Mouse (Mus musculus) embryo, embryonic 10.5 days (tissue): ENCODE results near the gene Nrg4.
A peak's percentile ranks its signal among the peaks of the same experiment; 100 is the strongest.
"Not testable (repeated sequence)": the region's sequence is repeated elsewhere in the genome, so short reads cannot be mapped to it uniquely, and the experiment has no call there.

ENCODE experiments used
- DNase-seq: peaks from one replicate; pipeline ENCODE4 v3.0.0-alpha.2; 2015; ENCODE audit warnings: low spot score

Gene Nrg4

DNA sequence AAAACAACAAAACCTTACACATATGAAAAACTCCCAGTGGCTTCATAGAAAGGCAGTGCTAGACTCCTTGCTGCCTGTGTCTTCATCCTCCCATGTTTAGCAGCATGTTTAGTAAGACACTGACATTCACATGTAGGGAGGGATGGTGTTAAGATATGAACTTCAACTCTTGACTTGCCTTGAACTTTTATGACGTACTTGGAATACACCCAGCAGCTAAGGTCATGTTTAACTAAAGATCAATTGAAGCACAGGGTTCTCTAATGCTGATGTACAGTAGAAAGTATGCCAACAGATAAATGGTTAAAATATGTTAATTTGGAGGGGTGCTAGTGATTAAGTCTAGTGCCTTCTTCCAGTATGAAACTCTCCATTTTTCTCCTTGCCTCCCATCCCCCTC, 4.0 kb downstream of the Nrg4 start:
- DNase-seq, result no peak

GRCm38 (mm10) chr9:55313619-55314261, 12.9 kb downstream of the Nrg4 start:
- no peak for DNase-seq

DNA sequence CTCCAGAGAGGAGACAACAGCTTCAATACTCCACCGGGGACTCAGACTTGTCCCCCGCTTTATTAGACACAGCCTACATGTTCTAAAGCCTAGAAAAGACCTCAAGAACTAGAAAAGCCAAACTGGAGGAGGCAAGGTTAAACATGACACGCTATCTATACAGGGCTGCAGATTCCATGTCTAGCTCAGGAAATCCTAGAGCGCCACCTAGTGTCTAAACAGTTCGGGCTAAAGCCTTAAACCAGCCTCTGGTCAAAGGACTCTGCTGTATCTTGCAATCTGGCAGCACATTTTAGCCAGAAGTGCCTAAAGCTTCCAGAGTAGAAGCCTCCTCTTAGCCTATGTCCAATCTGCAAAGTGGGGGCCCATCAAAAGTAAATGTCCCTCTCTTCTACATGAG, 15.1 kb downstream of the Nrg4 start:
- peak; percentile 93 for DNase-seq

GRCm38 (mm10) chr9:55308455-55308854, 18.2 kb downstream of the Nrg4 start:
- DNase-seq, result no peak

DNA sequence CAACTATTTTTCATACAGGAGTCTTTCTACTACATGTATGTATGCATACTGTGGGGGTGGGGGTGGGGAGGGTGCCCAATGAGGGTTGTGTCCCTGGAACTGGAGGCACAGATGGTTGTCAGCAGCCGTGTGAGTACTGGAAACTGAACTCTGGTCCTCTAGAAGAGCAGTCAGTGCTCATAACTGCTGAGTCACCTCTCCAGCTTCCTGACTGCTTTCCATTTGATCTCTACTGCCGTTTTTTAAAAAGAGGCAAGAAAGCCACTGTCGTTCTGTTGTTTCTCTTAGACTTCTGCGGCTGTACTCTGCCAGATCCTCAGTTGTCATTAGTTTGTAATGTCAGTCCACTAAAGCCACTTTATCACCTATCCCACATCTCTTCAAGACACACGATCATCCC, 19.1 kb downstream of the Nrg4 start:
- no peak for DNase-seq

- no peak for DNase-seq
Observed at GRCm38 (mm10) chr9:55307066-55307465, 19.6 kb downstream of the Nrg4 start.

- no peak for DNase-seq
Observed at GRCm38 (mm10) chr9:55296221-55296620, 30.4 kb downstream of the Nrg4 start.

- DNase-seq, result no peak
Observed at GRCm38 (mm10) chr9:55291966-55292365, 34.7 kb downstream of the Nrg4 start.

- no peak for DNase-seq
Observed at GRCm38 (mm10) chr9:55289475-55290198, 37.0 kb downstream of the Nrg4 start.

- no peak for DNase-seq
Observed at GRCm38 (mm10) chr9:55285197-55285596, 41.4 kb downstream of the Nrg4 start.

DNA sequence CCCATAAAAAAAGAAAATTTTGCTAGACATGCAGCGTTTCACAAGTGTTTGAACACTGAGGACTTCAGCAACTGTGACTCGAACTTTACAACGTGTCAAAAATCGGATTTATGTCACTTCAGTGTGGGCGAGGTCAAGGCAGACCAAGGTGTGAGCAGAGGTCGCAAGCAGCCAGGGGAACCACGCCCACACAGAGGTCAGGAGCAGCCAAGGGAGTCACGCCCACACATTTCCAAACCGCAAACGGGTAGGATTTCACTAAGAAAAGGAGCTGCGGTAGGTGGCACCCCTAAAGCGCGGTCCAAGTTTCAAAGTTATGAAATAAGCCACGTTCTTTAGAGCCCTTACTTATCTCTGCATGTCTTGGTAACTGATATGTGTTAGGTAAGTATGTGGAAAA, 43.1 kb downstream of the Nrg4 start:
- peak; percentile 65 for DNase-seq

DNA sequence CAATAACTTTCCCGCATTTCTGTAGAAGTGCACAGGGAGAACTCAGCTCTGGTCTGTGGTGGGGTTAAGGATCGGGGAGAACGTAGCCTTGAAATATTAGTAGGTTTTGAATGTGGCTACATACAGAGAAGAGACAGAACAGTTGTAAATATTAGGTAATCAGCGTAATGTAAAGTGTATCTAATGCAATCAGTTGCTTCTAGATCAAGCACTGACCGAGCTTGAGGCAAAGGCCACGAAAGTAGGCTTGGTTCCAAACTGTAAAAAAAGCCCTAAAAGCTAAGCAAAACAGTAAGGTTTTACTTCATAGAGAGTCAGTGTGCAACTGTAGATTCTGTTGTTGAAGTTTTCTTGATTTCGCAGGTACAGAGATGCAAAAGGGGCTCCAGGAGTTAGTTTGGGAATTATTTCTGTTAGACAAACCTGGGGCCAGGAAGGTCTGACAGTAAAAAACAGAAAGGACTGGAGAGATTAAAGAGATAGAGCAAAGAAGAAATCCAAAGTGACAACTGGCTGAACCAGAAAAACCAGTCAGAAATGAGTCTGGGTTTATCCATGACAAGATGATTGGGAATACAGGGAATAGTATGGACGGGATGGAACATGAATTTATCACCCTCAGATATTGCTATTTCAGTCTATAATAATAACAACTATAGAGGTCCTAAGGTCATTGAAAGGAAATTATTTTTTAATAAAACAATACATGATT, 47.4 kb downstream of the Nrg4 start:
- DNase-seq, result no peak

DNA sequence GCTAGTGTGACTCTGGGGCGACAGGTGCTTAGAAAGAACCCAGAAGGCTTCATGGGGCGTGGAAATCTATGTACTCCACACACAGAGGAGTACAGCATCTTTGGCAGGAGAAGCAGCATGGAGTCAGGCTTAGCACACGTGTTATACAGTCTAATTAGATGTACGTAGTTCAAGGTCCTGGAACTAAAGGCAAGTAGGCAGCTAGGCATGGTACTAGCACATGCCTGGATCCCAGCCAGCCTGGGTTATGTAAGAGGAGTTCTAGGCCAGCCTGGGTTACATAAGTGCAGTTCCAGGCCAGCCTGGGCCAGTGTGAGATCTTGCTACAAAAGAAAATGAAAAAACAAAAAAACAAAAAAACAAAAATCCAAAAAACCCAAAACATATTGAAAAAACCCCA, 49.1 kb downstream of the Nrg4 start:
- DNase-seq, result no peak

GRCm38 (mm10) chr9:55273906-55274305, 52.7 kb downstream of the Nrg4 start:
- DNase-seq, result no peak

- no peak for DNase-seq
Observed at GRCm38 (mm10) chr9:55271960-55272560, 54.6 kb downstream of the Nrg4 start.

DNA sequence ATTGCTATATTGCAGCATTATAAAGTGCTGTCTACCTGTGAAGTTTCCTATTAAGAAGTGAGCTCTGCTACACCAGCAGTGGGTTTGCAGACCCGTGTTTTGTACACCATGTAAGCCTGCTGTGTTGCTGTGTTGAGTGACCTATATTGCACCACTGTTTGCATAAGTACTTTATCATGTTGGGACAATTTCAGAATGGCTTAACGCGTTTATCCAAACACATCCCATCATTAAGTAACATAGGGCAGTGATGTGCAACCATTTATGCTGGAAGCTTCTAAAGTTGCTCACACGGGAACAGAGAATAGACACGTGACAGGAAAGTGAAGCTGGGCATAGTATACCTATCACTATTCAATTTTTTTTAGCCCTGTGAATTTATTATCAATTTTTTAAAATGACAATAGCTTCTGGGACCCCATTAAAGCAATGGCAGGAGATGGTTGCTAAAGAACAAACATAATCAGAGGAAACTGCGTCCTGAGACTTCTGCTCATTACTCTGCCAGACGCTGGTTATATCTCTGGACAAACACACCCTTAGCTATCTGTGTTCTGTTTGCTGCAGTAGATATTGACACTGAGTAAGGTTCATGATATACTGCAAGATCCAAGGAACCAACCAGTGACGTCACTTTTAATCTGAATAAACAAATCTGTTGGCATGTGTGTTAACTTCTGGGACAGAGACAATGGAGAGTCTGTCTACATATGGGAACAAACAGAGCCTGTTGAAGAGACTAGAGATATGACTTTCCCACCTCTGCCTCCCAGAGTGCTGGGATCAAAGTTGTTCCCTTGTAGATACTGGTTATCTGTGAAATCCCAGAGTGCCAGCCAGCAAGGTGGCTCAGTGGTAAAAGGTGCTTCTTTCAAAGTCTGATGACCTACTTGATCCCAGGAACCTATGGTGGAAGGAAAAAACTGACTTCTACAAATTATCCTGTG, 62.0 kb downstream of the Nrg4 start:
- DNase-seq, result no peak

DNA sequence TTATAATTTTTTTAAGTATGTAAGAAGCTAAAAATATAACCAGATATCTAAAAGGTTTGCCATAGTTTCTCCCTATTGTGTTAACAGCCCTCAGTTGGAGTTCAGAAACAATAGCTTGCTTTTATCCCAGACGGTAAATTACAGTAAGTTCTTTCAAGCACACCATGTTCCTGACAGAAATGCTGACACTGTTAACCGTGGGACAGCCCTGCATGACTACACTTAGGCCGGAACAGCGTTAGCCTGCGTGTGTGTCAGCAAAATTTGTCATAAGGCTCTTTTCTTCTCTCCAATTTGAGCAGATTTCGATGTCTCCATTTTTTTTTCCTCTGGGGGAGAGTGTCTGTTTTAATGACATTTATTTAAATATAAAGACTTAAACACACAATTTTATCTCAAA, 66.9 kb downstream of the Nrg4 start:
- DNase-seq, result no peak

- no peak for DNase-seq
Observed at GRCm38 (mm10) chr9:55257105-55257504, 69.5 kb downstream of the Nrg4 start.

DNA sequence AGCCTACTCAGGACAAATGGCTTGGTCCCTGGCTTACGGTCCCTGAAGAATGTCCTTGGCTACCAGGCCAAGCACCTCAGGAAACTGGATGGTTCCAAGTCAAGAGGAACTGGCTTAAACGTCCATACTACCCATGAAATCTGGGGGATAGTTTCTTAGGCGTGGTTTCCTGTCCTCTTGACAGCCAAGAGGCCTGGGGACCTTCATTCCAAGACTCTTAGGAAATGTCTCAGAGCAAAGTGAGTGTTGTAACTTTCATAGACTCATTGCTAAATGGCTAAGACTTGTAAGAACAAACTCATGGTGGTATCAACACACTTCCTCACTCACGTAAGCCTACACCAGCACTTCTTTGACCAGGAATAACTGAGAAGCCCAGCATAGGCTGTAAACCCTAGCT, 71.0 kb downstream of the Nrg4 start:
- no peak for DNase-seq

DNA sequence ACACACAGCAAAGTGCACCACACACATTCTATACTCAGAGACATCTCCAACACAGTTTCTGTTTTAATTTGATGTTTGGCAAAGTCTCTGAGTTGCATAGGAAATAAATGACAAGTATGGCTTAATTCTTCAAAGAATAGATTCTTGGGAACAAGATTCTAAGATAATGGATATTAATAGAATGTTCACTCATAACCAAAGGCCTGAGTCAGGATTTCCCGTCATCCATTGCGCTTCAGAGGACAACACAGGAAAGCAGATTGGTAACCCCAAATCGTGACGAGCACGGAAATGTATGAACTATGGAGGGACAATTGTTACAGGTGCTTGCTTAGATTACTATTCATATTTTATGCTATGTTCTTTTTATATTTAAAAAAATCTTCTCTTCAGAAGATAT, 71.6 kb downstream of the Nrg4 start:
- no peak for DNase-seq

DNA sequence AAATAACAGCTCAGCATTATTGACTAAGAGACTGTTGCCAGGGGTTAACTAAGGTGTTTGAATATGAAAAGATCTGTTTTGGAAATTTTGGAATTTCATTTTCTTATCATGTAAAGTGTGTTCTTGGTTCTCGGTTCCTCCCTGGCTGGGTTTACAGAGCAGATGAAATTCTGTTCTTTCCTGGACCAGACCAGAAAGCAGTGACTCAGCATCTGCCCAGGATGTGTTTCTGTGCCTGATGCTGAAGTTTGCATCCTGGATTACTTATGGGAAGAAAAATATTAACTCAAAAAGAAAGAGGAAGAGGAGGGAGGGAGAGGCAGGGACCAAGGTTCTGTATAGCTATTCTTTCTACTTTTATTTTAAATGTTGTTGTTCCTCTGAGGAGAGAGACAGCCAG, 72.8 kb downstream of the Nrg4 start:
- no peak for DNase-seq

DNA sequence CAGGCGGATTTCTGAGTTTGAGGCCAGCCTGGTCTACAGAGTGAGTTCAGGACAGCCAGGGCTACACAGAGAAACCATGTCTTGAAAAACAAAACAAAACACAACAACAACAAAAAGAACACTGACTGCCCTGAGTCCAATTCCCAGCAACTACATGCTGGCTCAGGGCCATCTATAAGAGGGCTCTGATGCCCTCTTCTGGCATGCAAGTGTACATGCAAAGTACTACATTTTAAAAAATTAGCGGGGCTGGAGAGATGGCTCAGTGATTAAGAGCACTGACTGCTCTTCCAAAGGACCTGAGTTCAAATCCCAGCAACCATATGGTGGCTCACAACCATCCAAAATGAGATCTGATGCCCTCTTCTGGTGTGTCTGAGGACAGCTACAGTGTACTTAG, 74.5 kb downstream of the Nrg4 start:
- not testable (repeated sequence) for DNase-seq
